Mouse (Mus musculus): ENCODE measurements around the gene Gm20814.
"Not testable (repeated sequence)": the region's sequence is repeated elsewhere in the genome, so short reads cannot be mapped to it uniquely, and the experiment has no call there.

Gene Gm20814

GRCm38 (mm10) chrY:75195556-75195955 lies at the start of gene Gm20814:
Gene Gm20814 (plus strand): TSS chrY:75195856.
- in situ Hi-C loops (cut with MboI) = not testable (repeated sequence)

Measured in mature B cell (primary cell).